Mouse (Mus musculus): ENCODE results near the gene Gjc1. TPM values are rescaled to one million over a fixed set of nuclear protein-coding genes. Genes with fewer than 3 reads are reported as not detected.

Gene Gjc1
- 33.8 and 38.6 TPM in 2 replicates for polyA plus RNA-seq (2015; fragmentation: Nextera tagmentation; extraction: Ambion mirVana)

- WGBS, result under 1% methylated on average over 55 of the region's 97 CpGs
- Histone ChIP-seq H3K4me2 (replicated peaks) (peak within 1 kb of the TSS; percentile 93), H3K9ac (peak within 1 kb of the TSS; percentile 94), H3K27me3 (replicated peaks) (no peaks in the 10 kb centered on the region), H3K36me3 (no peaks in the 10 kb centered on the region), H3K4me3 (replicated peaks) (peak within 1 kb of the TSS; percentile 81), H3K4me1 (replicated peaks) (peaks cover 11% of the 10 kb centered on the region), H3K9me3 (no peaks in the 10 kb centered on the region), H3K27ac (peak within 1 kb of the TSS; percentile 98)
- peak; percentile 87 for ATAC-seq
These were observed at the start of gene Gjc1 for GRCm38 (mm10) chr11:102819021-102819782. Gjc1 (minus strand) TSS chr11:102819700.

GRCm38 (mm10) chr11:102864272-102864671, 44.8 kb upstream of the Gjc1 start:
- Histone ChIP-seq H3K36me3 (peaks cover 65% of the 10 kb centered on the region), H3K27ac (no peak overlapping the region), H3K4me1 (replicated peaks) (no peaks in the 10 kb centered on the region), H3K9ac (no peak overlapping the region), H3K27me3 (replicated peaks) (no peaks in the 10 kb centered on the region), H3K4me3 (replicated peaks) (no peak overlapping the region), H3K9me3 (no peaks in the 10 kb centered on the region), H3K4me2 (replicated peaks) (no peak overlapping the region)
- no peak for ATAC-seq
- WGBS, result 29% methylated on average over 4 of the region's 4 CpGs

DNA sequence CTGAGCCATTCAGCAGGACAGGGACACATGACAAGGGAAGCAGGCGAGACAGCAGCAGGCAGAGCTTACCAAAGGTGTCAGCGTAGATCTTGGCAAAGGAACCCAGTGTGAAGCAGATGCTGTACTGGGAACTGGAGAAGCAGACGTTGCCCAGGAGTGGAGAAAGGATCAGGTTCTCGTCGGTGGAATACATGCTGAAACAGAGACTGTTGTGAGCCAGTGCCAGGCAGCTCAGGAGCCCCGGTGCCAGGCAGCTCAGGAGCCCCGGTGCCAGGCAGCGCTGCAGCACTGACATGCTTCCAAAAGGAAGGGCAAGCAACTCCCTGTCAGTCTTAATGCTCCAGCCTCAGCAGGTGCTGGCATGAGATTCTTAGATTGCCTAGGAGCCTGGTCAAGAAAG, 40.4 kb upstream of the Gjc1 start:
- ATAC-seq, result no peak
- no peak overlapping the region for H3K27ac ChIP-seq
- H3K9me3 ChIP-seq, result no peaks in the 10 kb centered on the region
- no peaks in the 10 kb centered on the region for H3K4me1 ChIP-seq (replicated peaks)
- H3K36me3 ChIP-seq, result peaks cover 49% of the 10 kb centered on the region
- 95% methylated on average over 8 of the region's 8 CpGs for WGBS
- H3K27me3 ChIP-seq (replicated peaks), result no peaks in the 10 kb centered on the region
- H3K4me2 ChIP-seq (replicated peaks), result no peak overlapping the region
- no peak overlapping the region for H3K9ac ChIP-seq
- H3K4me3 ChIP-seq (replicated peaks), result no peak overlapping the region

- H3K36me3 ChIP-seq, result peaks cover 53% of the 10 kb centered on the region
- ATAC-seq, result no peak
- H3K27ac ChIP-seq, result no peak overlapping the region
- H3K9me3 ChIP-seq, result no peaks in the 10 kb centered on the region
- 94% methylated on average over 11 of the region's 11 CpGs for WGBS
- H3K4me3 ChIP-seq (replicated peaks), result no peak overlapping the region
- H3K4me1 ChIP-seq (replicated peaks), result no peaks in the 10 kb centered on the region
- H3K4me2 ChIP-seq (replicated peaks), result no peak overlapping the region
- no peaks in the 10 kb centered on the region for H3K27me3 ChIP-seq (replicated peaks)
- no peak overlapping the region for H3K9ac ChIP-seq
These were observed 39.5 kb upstream of the Gjc1 start for GRCm38 (mm10) chr11:102858951-102859350.

- ATAC-seq, result no peak
- no peaks in the 10 kb centered on the region for H3K27me3 ChIP-seq (replicated peaks)
- no peak overlapping the region for H3K9ac ChIP-seq
- WGBS, result 81% methylated on average over 6 of the region's 6 CpGs
- H3K27ac ChIP-seq, result no peak overlapping the region
- no peak overlapping the region for H3K4me2 ChIP-seq (replicated peaks)
- H3K4me3 ChIP-seq (replicated peaks), result no peak overlapping the region
- peaks cover 43% of the 10 kb centered on the region for H3K36me3 ChIP-seq
- H3K9me3 ChIP-seq, result no peaks in the 10 kb centered on the region
- H3K4me1 ChIP-seq (replicated peaks), result no peaks in the 10 kb centered on the region
These were observed 36.4 kb upstream of the Gjc1 start for GRCm38 (mm10) chr11:102855941-102856340.

- H3K4me3 ChIP-seq (replicated peaks), result no peak overlapping the region
- H3K4me1 ChIP-seq (replicated peaks), result no peaks in the 10 kb centered on the region
- ATAC-seq, result no peak
- H3K9me3 ChIP-seq, result no peaks in the 10 kb centered on the region
- H3K27me3 ChIP-seq (replicated peaks), result no peaks in the 10 kb centered on the region
- H3K36me3 ChIP-seq, result peaks cover 42% of the 10 kb centered on the region
- no peak overlapping the region for H3K27ac ChIP-seq
- no peak overlapping the region for H3K9ac ChIP-seq
- no peak overlapping the region for H3K4me2 ChIP-seq (replicated peaks)
These were observed 34.3 kb upstream of the Gjc1 start for GRCm38 (mm10) chr11:102853760-102854159.

DNA sequence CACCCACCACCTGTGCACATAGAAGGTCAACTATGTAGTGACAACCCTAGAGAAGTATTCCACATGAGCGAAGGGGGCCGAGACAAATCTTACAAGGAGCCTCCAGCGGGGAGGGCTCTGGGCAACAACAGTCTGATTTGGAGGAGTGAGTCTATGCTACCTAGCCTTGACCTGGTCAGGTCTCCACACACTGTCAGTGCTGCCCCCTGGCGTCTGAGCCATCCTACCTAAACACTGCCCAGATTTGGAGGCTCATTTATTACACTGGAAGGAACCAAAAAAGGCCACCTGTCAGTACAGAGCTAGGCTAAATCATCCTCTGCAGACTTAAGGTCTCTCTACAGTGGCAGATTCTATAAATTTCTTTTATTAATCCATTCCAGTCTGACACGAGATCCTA, 32.4 kb upstream of the Gjc1 start:
- H3K36me3 ChIP-seq, result peaks cover 45% of the 10 kb centered on the region

DNA sequence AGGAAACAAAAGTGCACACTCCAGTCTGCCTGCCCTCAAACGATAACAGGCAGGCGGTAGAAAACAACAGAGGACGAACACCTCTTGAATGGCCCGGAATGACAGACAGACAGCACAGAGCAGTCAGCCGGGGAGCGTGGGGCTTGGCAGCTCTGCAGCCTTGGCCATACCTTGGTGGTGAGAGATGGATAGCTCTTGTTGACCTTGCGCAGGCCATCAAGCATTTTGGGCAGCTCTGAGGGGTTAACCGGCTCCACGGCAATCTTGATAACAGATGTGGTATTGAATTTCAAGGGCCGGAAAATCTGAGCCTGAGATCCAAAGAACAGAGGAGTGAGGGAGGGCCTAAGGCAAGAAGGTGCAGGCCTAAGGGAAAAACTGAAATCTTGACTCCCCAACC, 26.4 kb upstream of the Gjc1 start:
- Histone ChIP-seq H3K4me1 (replicated peaks) (no peaks in the 10 kb centered on the region), H3K27me3 (replicated peaks) (no peaks in the 10 kb centered on the region), H3K4me3 (replicated peaks) (no peak overlapping the region), H3K9ac (no peak overlapping the region), H3K36me3 (peaks cover 69% of the 10 kb centered on the region), H3K27ac (no peak overlapping the region), H3K9me3 (no peaks in the 10 kb centered on the region), H3K4me2 (replicated peaks) (no peak overlapping the region)
- 85% methylated on average over 10 of the region's 10 CpGs for WGBS
- no peak for ATAC-seq

More for the DNA sequence above, 32.4 kb upstream of the Gjc1 start:
- H3K9me3 ChIP-seq, result no peaks in the 10 kb centered on the region
- H3K4me3 ChIP-seq (replicated peaks), result no peak overlapping the region
- H3K27ac ChIP-seq, result no peak overlapping the region
- peak; percentile 56; the same call in 1 of the 2 replicates for ATAC-seq
- whole genome bisulfite sequencing, result 65% methylated on average over 5 of the region's 5 CpGs
- H3K27me3 ChIP-seq (replicated peaks), result no peaks in the 10 kb centered on the region
- H3K9ac ChIP-seq, result no peak overlapping the region
- no peaks in the 10 kb centered on the region for H3K4me1 ChIP-seq (replicated peaks)
- H3K4me2 ChIP-seq (replicated peaks), result no peak overlapping the region

DNA sequence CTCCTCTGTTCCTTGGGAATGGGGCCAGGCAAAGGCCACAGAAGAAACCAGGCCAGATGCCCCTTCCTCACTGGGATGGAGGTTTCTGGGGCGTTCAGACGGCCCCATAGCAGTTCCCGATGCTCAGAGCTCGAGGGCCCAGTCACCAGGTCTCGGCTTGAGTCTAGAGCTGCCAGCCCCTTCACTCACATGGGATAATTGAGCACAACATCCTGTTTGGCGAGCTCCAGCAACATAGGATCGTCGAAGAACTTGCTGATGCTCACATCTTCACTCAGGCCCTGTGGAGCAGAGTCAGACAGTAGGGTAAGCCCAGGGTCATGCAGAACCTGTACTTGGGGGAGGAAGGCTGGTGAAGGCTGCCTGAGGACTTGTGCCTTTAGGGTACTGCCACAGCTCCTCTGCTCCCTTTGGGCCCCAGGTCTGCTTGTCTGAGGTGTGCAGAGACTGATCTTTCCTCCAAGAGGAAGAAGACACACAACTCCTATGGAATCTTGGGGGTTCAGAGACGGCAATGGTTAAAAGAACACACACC, 19.2 kb upstream of the Gjc1 start:
- Histone ChIP-seq H3K9me3 (no peaks in the 10 kb centered on the region), H3K4me2 (replicated peaks) (no peak overlapping the region), H3K27ac (no peak overlapping the region), H3K4me1 (replicated peaks) (no peaks in the 10 kb centered on the region), H3K36me3 (peaks cover 39% of the 10 kb centered on the region), H3K4me3 (replicated peaks) (no peak overlapping the region), H3K27me3 (replicated peaks) (no peaks in the 10 kb centered on the region), H3K9ac (no peak overlapping the region)
- ATAC-seq, result no peak
- 78% methylated on average over 9 of the region's 9 CpGs for WGBS

- no peak overlapping the region for H3K27ac ChIP-seq
- H3K4me3 ChIP-seq (replicated peaks), result no peak overlapping the region
- no peak for ATAC-seq
- H3K9ac ChIP-seq, result no peak overlapping the region
- no peak overlapping the region for H3K4me2 ChIP-seq (replicated peaks)
- H3K9me3 ChIP-seq, result no peaks in the 10 kb centered on the region
- peaks cover 34% of the 10 kb centered on the region for H3K36me3 ChIP-seq
- no peaks in the 10 kb centered on the region for H3K4me1 ChIP-seq (replicated peaks)
- WGBS, result 71% methylated on average over 2 of the region's 2 CpGs
- H3K27me3 ChIP-seq (replicated peaks), result no peaks in the 10 kb centered on the region
These were observed 18.6 kb upstream of the Gjc1 start for GRCm38 (mm10) chr11:102838126-102838525.

- Histone ChIP-seq H3K27ac (no peak overlapping the region), H3K36me3 (peaks cover 31% of the 10 kb centered on the region)
These were observed 17.9 kb upstream of the Gjc1 start for GRCm38 (mm10) chr11:102837385-102837784.

DNA sequence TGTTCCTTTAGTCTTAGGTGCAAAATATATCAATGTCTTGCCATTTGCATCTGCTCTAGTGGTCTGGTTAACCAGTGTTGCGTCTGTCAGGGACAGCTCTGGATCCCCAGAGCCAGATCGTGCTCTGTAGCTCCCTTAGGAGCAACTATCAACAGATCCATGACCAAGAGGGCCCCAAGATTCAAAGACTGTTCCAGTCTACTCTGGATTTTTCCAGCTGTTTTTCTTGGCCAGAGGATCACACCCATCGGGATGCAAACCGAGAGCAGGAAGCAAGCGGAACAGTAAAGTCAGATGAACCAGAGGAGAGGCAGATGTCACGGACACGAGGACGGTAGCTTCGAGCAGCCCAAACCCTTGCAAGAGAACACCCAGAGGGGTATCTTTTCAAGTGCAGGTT, 16.6 kb upstream of the Gjc1 start:
- Histone ChIP-seq H3K27me3 (replicated peaks) (no peaks in the 10 kb centered on the region), H3K27ac (no peak overlapping the region), H3K4me1 (replicated peaks) (no peaks in the 10 kb centered on the region), H3K4me3 (replicated peaks) (no peak overlapping the region), H3K9ac (no peak overlapping the region), H3K9me3 (no peaks in the 10 kb centered on the region), H3K4me2 (replicated peaks) (no peak overlapping the region), H3K36me3 (peaks cover 27% of the 10 kb centered on the region)
- 88% methylated on average over 9 of the region's 9 CpGs for WGBS
- ATAC-seq, result no peak

More at GRCm38 (mm10) chr11:102837385-102837784, 17.9 kb upstream of the Gjc1 start:
- 90% methylated on average over 1 of the region's 1 CpGs for WGBS
- H3K4me2 ChIP-seq (replicated peaks), result no peak overlapping the region
- H3K27me3 ChIP-seq (replicated peaks), result no peaks in the 10 kb centered on the region
- H3K4me3 ChIP-seq (replicated peaks), result no peak overlapping the region
- H3K9ac ChIP-seq, result no peak overlapping the region
- no peaks in the 10 kb centered on the region for H3K4me1 ChIP-seq (replicated peaks)
- ATAC-seq, result no peak
- no peaks in the 10 kb centered on the region for H3K9me3 ChIP-seq

DNA sequence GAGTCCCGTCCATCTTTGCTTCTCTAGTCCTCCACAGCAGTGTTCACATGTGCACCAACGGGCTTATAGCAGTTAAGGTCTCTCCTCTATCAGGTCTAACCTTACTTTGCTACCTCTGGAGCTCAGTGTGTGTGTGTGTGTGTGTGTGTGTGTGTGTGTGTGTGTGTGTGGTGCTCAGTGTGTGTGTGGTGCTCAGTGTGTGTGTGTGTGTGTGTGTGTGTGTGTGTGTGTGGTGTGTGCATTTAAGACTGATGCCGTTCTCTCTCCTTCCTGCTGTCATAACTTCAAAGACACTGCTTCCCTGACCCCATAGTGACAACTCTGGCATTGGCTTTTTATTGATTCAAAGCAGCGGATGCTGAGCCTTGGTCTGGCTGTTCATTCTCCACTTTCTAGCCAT, 16.0 kb upstream of the Gjc1 start, which contains the start of gene Higd1b:
Gene Higd1b, plus strand, starts transcription at position 301 of the 400 bp plus-strand sequence.
- no peaks in the 10 kb centered on the region for H3K9me3 ChIP-seq
- H3K9ac ChIP-seq, result no peak within 1 kb of the TSS
- H3K36me3 ChIP-seq, result peaks cover 22% of the 10 kb centered on the region; the same call in 1 of the 2 replicates
- no peak for ATAC-seq
- no peaks in the 10 kb centered on the region for H3K27me3 ChIP-seq (replicated peaks)
- no peak within 1 kb of the TSS for H3K4me3 ChIP-seq (replicated peaks)
- no peaks in the 10 kb centered on the region for H3K4me1 ChIP-seq (replicated peaks)
- WGBS, result 71% methylated on average over 4 of the region's 4 CpGs
- no peak within 1 kb of the TSS for H3K27ac ChIP-seq
- H3K4me2 ChIP-seq (replicated peaks), result no peak within 1 kb of the TSS
